8 mouse cellular contexts compared by ENCODE assay signal in genomic region chr16:38376841-38377249, GRCm38 (mm10). TPM values are rescaled to one million over a fixed set of nuclear protein-coding genes. Genes with fewer than 3 reads are reported as not detected.
DNase-seq lines count a peak whose midpoint lies in the region; ATAC-seq lines count a peak whose summit lies in the region.

No protein-coding gene starts in this region.

- H3K4me1 ChIP-seq in kidney, embryonic 14.5 days (ENCODE audit: control insufficient read depth, insufficient read depth, low read length) = no peaks in the 10 kb centered on the region
- peaks cover 21% of the 10 kb centered on the region for H3K4me1 ChIP-seq in embryonic facial prominence, embryonic 15.5 days
- H3K4me1 ChIP-seq in intestine, embryonic 15.5 days (replicated peaks) = 0 out of 2 replicates have a peak, but pooled peaks cover 11% of the 10 kb centered on the region
- peaks cover 76% of the 10 kb centered on the region for H3K4me1 ChIP-seq in megakaryocyte, embryonic 14.5 days

- peak overlapping the region; percentile 42 for H3K4me2 ChIP-seq in kidney, embryonic 14.5 days (replicated peaks; ENCODE audit: low read depth, low read length)
- peak overlapping the region; percentile 40 for H3K4me2 ChIP-seq in embryonic facial prominence, embryonic 15.5 days (replicated peaks)
- H3K4me2 ChIP-seq in intestine, embryonic 15.5 days (replicated peaks) = peak overlapping the region; percentile 56

- H3K9me3 ChIP-seq in kidney, embryonic 14.5 days (ENCODE audit: control insufficient read depth, low read length) = no peaks in the 10 kb centered on the region
- no peaks in the 10 kb centered on the region for H3K9me3 ChIP-seq in embryonic facial prominence, embryonic 15.5 days (replicated peaks)
- H3K9me3 ChIP-seq in intestine, embryonic 15.5 days = no peaks in the 10 kb centered on the region
- no peaks in the 10 kb centered on the region for H3K9me3 ChIP-seq in megakaryocyte, embryonic 14.5 days

- no peak overlapping the region for H3K27ac ChIP-seq in kidney, embryonic 14.5 days (ENCODE audit: low read depth, low read length)
- H3K27ac ChIP-seq in embryonic facial prominence, embryonic 15.5 days (replicated peaks) = peak overlapping the region; percentile 78
- peak overlapping the region; percentile 28; the same call in 1 of the 2 replicates for H3K27ac ChIP-seq in intestine, embryonic 15.5 days

- H3K27me3 ChIP-seq in kidney, embryonic 14.5 days (ENCODE audit: control insufficient read depth, insufficient read depth, low read length) = no peaks in the 10 kb centered on the region
- H3K27me3 ChIP-seq in embryonic facial prominence, embryonic 15.5 days = no peaks in the 10 kb centered on the region
- H3K27me3 ChIP-seq in intestine, embryonic 15.5 days (replicated peaks) = no peaks in the 10 kb centered on the region
- H3K27me3 ChIP-seq in megakaryocyte, embryonic 14.5 days (replicated peaks) = no peaks in the 10 kb centered on the region

- peak overlapping the region; percentile 22 for H3K4me3 ChIP-seq in kidney, embryonic 14.5 days (ENCODE audit: low read length)
- peak overlapping the region; percentile 28 for H3K4me3 ChIP-seq in embryonic facial prominence, embryonic 15.5 days (replicated peaks)
- peak overlapping the region; percentile 30 for H3K4me3 ChIP-seq in intestine, embryonic 15.5 days (replicated peaks)
- peak overlapping the region; percentile 90 for H3K4me3 ChIP-seq in megakaryocyte, embryonic 14.5 days (replicated peaks)

- H3K9ac ChIP-seq in kidney, embryonic 14.5 days (ENCODE audit: low read depth, low read length) = peak overlapping the region; percentile 49; the same call in 1 of the 2 replicates
- H3K9ac ChIP-seq in embryonic facial prominence, embryonic 15.5 days = no peak overlapping the region
- H3K9ac ChIP-seq in intestine, embryonic 15.5 days = peak overlapping the region; percentile 36

- no peak for ATAC-seq in kidney, embryonic 14.5 days (ENCODE audit: low FRiP score, low TSS enrichment)
- no peak for ATAC-seq in embryonic facial prominence, embryonic 15.5 days (ENCODE audit: insufficient number of reproducible peaks, low FRiP score, low TSS enrichment, low read depth)
- ATAC-seq in intestine, embryonic 15.5 days = peak; percentile 29; the same call in 1 of the 2 replicates
- no peak for ATAC-seq in megakaryocyte-erythroid progenitor cell, adult 5-6 weeks (replicated peaks; ENCODE audit: low FRiP score, low TSS enrichment, poor library complexity, severe bottlenecking)

- H3K36me3 ChIP-seq in kidney, embryonic 14.5 days (ENCODE audit: control insufficient read depth, insufficient read depth, low read length) = no peaks in the 10 kb centered on the region
- H3K36me3 ChIP-seq in embryonic facial prominence, embryonic 15.5 days = no peaks in the 10 kb centered on the region
- no peaks in the 10 kb centered on the region for H3K36me3 ChIP-seq in intestine, embryonic 15.5 days
- H3K36me3 ChIP-seq in megakaryocyte, embryonic 14.5 days (replicated peaks; ENCODE audit: low read length) = peaks cover 9% of the 10 kb centered on the region

- DNase-seq in kidney, adult 11 months = no peak
- no peak for DNase-seq in layer of hippocampus, adult 8-10 months (ENCODE audit: low spot score in 2 of 2)
- DNase-seq in testis, postnatal 14 days (ENCODE audit: low spot score) = no peak

- 59% methylated on average over 8 of the region's 8 CpGs for WGBS in kidney, embryonic 14.5 days
- 43% methylated on average over 8 of the region's 8 CpGs for WGBS in embryonic facial prominence, embryonic 15.5 days
- WGBS in intestine, embryonic 15.5 days = 40% methylated on average over 8 of the region's 8 CpGs

RNA-seq across cellular contexts. Expression of gene Popdc2, which starts 14.8 kb away (rescaled TPM):
- 0.11 and 0.35 TPM in 2 replicates for polyA plus RNA-seq in kidney, embryonic 14.5 days (2014; fragmentation: Nextera tagmentation; extraction: Ambion mirVana)
- 5.2 and 9.7 TPM in 2 replicates for polyA plus RNA-seq in embryonic facial prominence, embryonic 15.5 days (2015; fragmentation: Nextera tagmentation; extraction: Ambion mirVana)
- polyA plus RNA-seq in intestine, embryonic 15.5 days (2015; fragmentation: Nextera tagmentation; extraction: Ambion mirVana) = 14.8 and 15.4 TPM in 2 replicates
- 2.8 and 5.0 TPM in 2 replicates for polyA plus RNA-seq in megakaryocyte, embryonic 14.5 days (2012; ENCODE audit: insufficient read depth, low replicate concordance)
- 10.0 and 10.1 TPM in 2 replicates for total RNA-seq in megakaryocyte-erythroid progenitor cell, adult 5-6 weeks (2014; fragmentation: Nextera tagmentation)
- total RNA-seq in megakaryocyte-erythroid progenitor cell, adult 5-6 weeks (2017) = 3.1 TPM in 1 of 2 replicates, not detected in the other
- total RNA-seq in layer of hippocampus, adult 8-10 months (2022) = 1 to 10 TPM in 1 of 4 experiments, under 1 TPM in 3; 0.31 to 1.3 (median 0.49) TPM

RNA-seq across cellular contexts. Expression of gene Gm21987, which starts 30.0 kb away (rescaled TPM):
- not detected in 2 replicates for polyA plus RNA-seq in kidney, embryonic 14.5 days (2014; fragmentation: Nextera tagmentation; extraction: Ambion mirVana)
- not detected in 2 replicates for polyA plus RNA-seq in embryonic facial prominence, embryonic 15.5 days (2015; fragmentation: Nextera tagmentation; extraction: Ambion mirVana)
- polyA plus RNA-seq in intestine, embryonic 15.5 days (2015; fragmentation: Nextera tagmentation; extraction: Ambion mirVana) = 0.53 TPM in 1 of 2 replicates, not detected in the other
- 272 and 1,896 TPM in 2 replicates for polyA plus RNA-seq in megakaryocyte, embryonic 14.5 days (2012; ENCODE audit: insufficient read depth, low replicate concordance)
- total RNA-seq in megakaryocyte-erythroid progenitor cell, adult 5-6 weeks (2014; fragmentation: Nextera tagmentation) = not detected in 2 replicates
- total RNA-seq in megakaryocyte-erythroid progenitor cell, adult 5-6 weeks (2017) = not detected in 2 replicates
- 1 to 10 TPM in 2 of 4 experiments, not detected in 2; 1.1 to 4.7 TPM for total RNA-seq in layer of hippocampus, adult 8-10 months (2022)

RNA-seq across cellular contexts. Expression of gene Cox17, which starts 30.1 kb away (rescaled TPM):
- 148 and 203 TPM in 2 replicates for polyA plus RNA-seq in kidney, embryonic 14.5 days (2014; fragmentation: Nextera tagmentation; extraction: Ambion mirVana)
- 122 and 124 TPM in 2 replicates for polyA plus RNA-seq in embryonic facial prominence, embryonic 15.5 days (2015; fragmentation: Nextera tagmentation; extraction: Ambion mirVana)
- polyA plus RNA-seq in intestine, embryonic 15.5 days (2015; fragmentation: Nextera tagmentation; extraction: Ambion mirVana) = 233 TPM in 2 replicates
- polyA plus RNA-seq in megakaryocyte, embryonic 14.5 days (2012; ENCODE audit: insufficient read depth, low replicate concordance) = 25.9 and 292 TPM in 2 replicates
- 228 and 369 TPM in 2 replicates for total RNA-seq in megakaryocyte-erythroid progenitor cell, adult 5-6 weeks (2014; fragmentation: Nextera tagmentation)
- total RNA-seq in megakaryocyte-erythroid progenitor cell, adult 5-6 weeks (2017) = 465 and 506 TPM in 2 replicates
- total RNA-seq in layer of hippocampus, adult 8-10 months (2022) = 100 to 1,000 TPM in 2 of 4 experiments, 10 to 100 TPM in 2; 88.2 to 142 (median 116) TPM

RNA-seq across cellular contexts. Expression of gene Maats1, which starts 34.9 kb away (rescaled TPM):
- polyA plus RNA-seq in kidney, embryonic 14.5 days (2014; fragmentation: Nextera tagmentation; extraction: Ambion mirVana) = 0.11 TPM in 1 of 2 replicates, not detected in the other
- polyA plus RNA-seq in embryonic facial prominence, embryonic 15.5 days (2015; fragmentation: Nextera tagmentation; extraction: Ambion mirVana) = 1.8 and 4.2 TPM in 2 replicates
- polyA plus RNA-seq in intestine, embryonic 15.5 days (2015; fragmentation: Nextera tagmentation; extraction: Ambion mirVana) = 0.08 and 0.18 TPM in 2 replicates
- not detected in 2 replicates for polyA plus RNA-seq in megakaryocyte, embryonic 14.5 days (2012; ENCODE audit: insufficient read depth, low replicate concordance)
- total RNA-seq in megakaryocyte-erythroid progenitor cell, adult 5-6 weeks (2014; fragmentation: Nextera tagmentation) = not detected in 2 replicates
- total RNA-seq in megakaryocyte-erythroid progenitor cell, adult 5-6 weeks (2017) = 0.04 and 0.66 TPM in 2 replicates
- total RNA-seq in layer of hippocampus, adult 8-10 months (2022) = 1 to 10 TPM; 1.3 to 2.0 (median 1.6) TPM

RNA-seq across cellular contexts. Expression of gene Pla1a, which starts 56.1 kb away (rescaled TPM):
- 0.39 and 0.79 TPM in 2 replicates for polyA plus RNA-seq in kidney, embryonic 14.5 days (2014; fragmentation: Nextera tagmentation; extraction: Ambion mirVana)
- polyA plus RNA-seq in embryonic facial prominence, embryonic 15.5 days (2015; fragmentation: Nextera tagmentation; extraction: Ambion mirVana) = 0.49 and 0.60 TPM in 2 replicates
- polyA plus RNA-seq in intestine, embryonic 15.5 days (2015; fragmentation: Nextera tagmentation; extraction: Ambion mirVana) = 1.3 and 1.7 TPM in 2 replicates
- polyA plus RNA-seq in megakaryocyte, embryonic 14.5 days (2012; ENCODE audit: insufficient read depth, low replicate concordance) = not detected in 2 replicates
- total RNA-seq in megakaryocyte-erythroid progenitor cell, adult 5-6 weeks (2014; fragmentation: Nextera tagmentation) = not detected in 2 replicates
- not detected in 2 replicates for total RNA-seq in megakaryocyte-erythroid progenitor cell, adult 5-6 weeks (2017)
- total RNA-seq in layer of hippocampus, adult 8-10 months (2022) = 1 to 10 TPM in 2 of 4 experiments, under 1 TPM in 2; 0.72 to 1.8 (median 1.1) TPM

Comparison
In these comparisons a context has a peak if more than half of its experiments do, and no peak if none do; other contexts are left out.
1. H3K4me3 ChIP-seq: peak in every context shown above with its lines; median percentile 90 in megakaryocyte, embryonic 14.5 days; 30 in intestine, embryonic 15.5 days; 28 in embryonic facial prominence, embryonic 15.5 days; 22 in kidney, embryonic 14.5 days.
2. RNA of gene Gm21987, which starts 30.0 kb away (polyA plus RNA-seq): 272 to 1,896 TPM in megakaryocyte, embryonic 14.5 days; 0.53 TPM in intestine, embryonic 15.5 days, not detected in kidney, embryonic 14.5 days and not detected in embryonic facial prominence, embryonic 15.5 days; every median in the first group is over 100 times any median in the second.
3. Peak in every context shown above with its lines, with median percentiles within 50 percentile points of each other: H3K4me2 ChIP-seq.